Mouse (Mus musculus) heart, postnatal 0 days (tissue): ENCODE data around the gene Serpina1f.
"Not testable (repeated sequence)": the region's sequence is repeated elsewhere in the genome, so short reads cannot be mapped to it uniquely, and the experiment has no call there.

Experiments used
- CTCF ChIP-seq: IDR thresholded peaks from 2 replicates; pipeline ENCODE4 v1.5.1; 2016; ENCODE audit warnings: antibody characterized with exemption, control low read depth, low read depth
- EP300 ChIP-seq: IDR thresholded peaks from 2 replicates; pipeline ENCODE4 v1.6.1; 2016; ENCODE audit warnings: antibody characterized with exemption, low read depth

DNA sequence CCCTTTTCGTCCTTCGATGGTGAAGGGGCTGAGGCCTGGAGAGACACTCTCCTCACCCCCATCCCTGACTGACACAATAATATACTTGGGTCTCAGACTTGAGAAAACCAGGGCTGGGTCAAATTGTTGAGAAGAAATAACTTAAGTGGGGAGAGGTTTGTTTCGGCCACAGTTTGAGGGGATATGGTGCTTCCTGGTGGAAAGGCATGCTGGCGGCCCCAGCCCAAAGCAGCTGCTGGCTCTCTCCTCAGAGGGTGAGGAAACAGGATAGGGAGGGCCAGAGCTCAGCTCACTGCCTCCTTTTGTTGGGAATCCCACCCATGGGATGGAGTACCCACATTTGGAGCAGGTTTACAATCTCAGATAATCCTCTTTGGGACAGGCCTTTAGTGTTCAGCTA lies 40.2 kb upstream of the Serpina1f start:
- TF ChIP-seq CTCF, EP300: not testable (repeated sequence)
